Mouse (Mus musculus) yolk sac, embryonic 10.5 days (tissue): Measurements from ENCODE around the gene N6amt1.

ENCODE experiments used
- DNase-seq: peaks from one replicate; pipeline ENCODE4 v3.0.0-alpha.2; 2017; ENCODE audit warnings: low spot score

N6amt1 gene

DNA sequence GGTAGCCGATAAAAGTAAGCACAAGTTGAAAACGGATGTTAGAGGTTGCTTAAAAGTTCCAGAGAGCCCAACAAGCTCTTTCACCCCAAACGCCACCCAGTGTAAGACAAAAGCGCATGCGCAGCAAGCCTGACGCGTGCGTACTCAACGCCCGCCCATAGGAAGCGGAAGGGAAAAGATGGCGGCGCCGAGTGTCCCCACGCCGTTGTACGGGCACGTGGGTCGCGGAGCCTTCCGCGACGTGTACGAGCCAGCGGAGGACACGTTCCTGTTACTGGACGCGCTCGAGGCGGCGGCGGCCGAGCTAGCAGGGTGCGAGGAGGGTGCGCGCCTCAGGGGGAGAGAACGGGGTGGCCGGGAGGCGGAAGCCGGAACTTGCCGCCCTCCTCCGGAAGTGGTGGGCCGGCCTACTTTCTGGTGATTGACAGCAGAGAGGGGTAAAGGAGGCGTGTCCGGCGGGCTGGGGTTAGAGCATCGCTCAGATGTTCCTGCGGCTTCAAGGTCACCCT lies at the start of gene N6amt1:
Gene N6amt1 (plus strand): TSS at position 111 of the 509 bp plus-strand sequence.
- peak; percentile 96 for DNase-seq

- DNase-seq, result no peak
These were observed 48.6 kb upstream of the N6amt1 start for GRCm38 (mm10) chr16:87305251-87306011.

DNA sequence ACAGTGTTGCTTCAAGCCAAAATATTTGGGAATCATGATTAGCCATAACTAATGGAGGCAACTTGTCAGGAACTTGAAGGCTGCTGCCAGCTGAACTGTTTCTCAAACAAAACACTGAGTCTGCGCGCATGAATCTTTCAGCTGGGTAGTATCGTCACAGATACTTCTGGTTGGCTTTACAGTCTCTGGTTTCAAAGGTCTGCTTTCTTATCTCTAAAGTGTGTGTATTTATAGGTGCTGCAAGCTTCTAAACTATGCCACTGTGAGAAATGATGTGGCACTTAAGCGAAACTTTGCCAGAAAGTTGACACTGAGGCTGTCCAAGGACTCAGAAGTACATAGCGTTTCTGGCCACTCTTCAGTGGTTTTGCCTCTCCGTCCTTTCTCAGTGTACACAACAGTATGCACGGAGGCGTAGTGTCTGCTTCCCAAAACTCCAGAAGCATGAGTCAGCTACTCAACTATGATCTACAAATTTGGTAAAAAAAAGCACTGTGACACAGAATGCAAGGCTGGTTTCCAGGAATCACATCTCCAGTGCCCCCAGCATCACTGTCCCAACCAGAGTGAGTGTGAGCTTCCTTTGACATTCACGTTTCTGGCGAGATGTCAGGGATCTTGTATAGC lies 46.8 kb upstream of the N6amt1 start:
- no peak for DNase-seq

DNA sequence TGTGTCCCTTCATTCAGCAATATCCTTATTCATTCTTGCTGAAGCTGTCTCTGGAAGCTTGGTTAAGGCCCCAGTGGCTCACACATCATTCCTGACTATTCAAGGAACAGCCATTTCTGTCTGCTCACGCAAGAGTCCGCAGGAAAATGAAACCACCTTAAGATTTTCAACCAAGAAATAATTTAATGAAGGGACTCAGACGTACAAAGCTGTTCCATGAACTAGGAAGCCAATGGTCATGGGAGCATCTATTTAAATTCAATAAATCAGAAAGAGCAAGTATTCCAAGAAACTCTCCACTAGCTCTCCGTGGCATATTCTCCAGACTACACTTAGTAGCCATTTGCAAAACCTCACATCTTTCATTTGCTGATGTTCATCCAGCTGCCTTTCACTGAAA lies 43.3 kb upstream of the N6amt1 start:
- no peak for DNase-seq

DNA sequence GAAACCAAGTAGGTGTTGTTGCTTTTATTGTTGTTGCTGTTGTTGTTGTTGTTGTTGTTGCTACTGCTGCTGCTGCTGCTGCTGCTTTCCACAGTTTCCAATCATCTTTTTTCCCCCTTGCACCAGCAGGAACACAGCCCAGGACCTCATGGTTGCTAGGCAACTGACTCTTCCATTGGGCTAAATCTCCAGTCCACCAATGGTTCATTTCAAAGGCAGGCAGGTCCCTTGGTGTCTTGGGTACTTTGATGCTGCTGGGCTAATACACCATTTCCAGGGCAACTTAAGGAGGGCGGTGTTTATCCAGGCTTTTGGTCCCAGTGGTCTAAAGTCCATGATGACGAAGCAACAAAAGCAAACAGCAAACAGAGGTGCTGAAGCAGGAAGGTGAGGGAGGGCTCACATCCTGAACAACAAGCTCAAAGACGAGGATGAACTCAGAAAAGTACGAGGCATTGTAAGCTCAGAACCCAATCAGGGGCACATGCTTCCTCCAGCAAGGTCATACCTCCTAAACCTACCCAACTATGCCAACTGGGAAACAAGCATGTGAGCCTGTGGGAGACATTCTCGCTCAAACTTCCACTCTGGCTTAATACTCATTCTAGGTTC lies 35.7 kb upstream of the N6amt1 start:
- DNase-seq, result peak; percentile 71

DNA sequence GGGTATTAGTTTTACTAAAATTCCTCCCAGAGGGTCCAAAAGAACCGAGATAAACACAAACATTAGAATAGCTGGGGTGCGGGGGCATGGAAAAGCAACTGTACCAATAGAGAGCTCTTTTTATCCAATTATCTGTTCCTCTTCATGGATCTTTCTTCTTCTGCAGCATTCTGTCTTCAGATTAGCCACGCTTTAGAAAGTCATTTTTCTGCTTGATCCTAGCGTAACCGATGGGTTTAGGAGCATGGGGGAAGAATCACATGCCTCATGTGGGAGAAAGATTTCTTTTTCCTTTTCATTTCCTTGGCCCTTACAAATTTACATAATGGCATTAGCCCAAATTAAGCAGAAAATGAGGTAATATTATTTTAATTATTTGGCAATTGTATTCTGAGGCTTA lies 35.0 kb upstream of the N6amt1 start:
- no peak for DNase-seq

GRCm38 (mm10) chr16:87319541-87320251 lies 34.3 kb upstream of the N6amt1 start:
- DNase-seq, result no peak

DNA sequence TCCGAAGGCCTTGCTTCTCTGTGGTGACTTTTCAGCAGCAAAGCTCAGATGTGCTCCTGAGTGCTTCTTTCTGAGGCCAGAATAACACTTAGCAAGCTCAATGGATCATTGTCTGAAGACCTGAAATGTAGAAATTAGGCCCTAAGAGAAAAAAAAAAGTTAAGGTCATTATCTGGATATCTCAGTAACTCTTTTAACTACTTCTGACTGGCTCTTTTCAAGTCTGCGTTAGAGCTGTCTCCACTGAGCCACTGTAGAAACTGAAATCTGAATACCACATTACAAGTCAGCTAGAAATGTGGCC lies 33.8 kb upstream of the N6amt1 start:
- DNase-seq, result no peak

DNA sequence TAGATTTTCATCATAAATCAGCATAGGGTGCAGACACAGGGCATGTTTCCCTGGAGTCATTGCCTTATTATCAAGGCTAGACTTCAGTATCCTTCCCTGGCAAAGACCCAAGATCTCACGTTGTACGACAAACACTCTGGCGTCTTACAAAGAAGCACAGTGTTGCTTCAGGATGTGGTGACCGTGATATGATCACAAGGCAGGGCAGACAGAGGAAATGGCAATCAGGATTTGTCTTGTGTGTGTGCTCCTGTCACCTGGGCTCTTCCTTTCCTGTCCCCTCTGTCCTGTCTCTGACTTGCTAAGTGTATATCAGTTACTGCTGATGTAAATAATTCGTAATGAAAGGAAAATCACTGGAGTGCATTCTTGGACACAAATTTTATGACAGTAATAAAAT lies 29.4 kb upstream of the N6amt1 start:
- no peak for DNase-seq

GRCm38 (mm10) chr16:87329986-87330385 lies 24.0 kb upstream of the N6amt1 start:
- DNase-seq, result no peak

GRCm38 (mm10) chr16:87334756-87335155 lies 19.2 kb upstream of the N6amt1 start:
- no peak for DNase-seq

DNA sequence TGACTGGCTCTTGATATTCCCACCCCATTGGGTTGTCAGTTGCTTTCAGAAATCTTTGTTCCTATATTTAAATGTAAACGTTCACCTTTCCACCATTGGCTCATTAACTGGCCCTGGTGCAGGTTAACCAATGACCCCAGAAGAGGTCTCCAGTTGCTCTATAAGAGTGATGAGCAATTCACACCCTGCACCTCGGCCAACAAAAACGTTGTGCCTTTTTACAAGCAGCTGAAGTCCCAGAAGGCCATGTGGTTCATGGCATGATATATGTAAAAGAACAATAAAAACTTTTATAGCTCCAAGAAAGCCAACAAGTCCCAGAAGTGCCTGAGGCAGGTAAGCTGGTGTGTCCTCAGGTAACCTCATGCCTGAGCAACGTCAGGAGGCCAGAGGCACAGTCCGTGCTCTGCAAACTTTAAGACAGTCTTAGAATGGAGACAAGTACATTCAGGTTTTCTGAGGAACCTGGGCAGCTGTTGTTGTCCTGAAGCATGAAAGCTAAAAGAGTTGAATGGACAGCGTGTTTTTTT lies 12.9 kb upstream of the N6amt1 start:
- no peak for DNase-seq

DNA sequence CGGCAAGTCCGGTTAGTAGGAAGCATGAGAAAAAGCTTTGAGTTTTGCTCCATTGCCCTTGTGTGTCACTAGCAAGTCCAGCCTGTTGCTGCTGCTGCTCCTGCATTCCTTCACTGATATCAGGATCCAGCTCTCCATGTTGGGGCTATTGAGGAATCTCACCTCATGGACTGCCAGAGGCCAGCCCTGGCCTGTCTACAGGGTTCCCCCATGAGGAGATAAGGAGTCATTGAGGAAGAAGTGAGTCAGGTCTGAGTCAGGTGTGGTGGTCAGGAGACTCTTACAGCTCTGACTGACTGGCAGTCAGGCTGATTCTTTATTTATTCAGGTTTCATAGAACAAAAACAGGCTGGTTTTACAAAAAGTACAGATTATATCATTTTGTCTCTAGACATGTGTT lies 5.9 kb upstream of the N6amt1 start:
- DNase-seq, result peak; percentile 65

DNA sequence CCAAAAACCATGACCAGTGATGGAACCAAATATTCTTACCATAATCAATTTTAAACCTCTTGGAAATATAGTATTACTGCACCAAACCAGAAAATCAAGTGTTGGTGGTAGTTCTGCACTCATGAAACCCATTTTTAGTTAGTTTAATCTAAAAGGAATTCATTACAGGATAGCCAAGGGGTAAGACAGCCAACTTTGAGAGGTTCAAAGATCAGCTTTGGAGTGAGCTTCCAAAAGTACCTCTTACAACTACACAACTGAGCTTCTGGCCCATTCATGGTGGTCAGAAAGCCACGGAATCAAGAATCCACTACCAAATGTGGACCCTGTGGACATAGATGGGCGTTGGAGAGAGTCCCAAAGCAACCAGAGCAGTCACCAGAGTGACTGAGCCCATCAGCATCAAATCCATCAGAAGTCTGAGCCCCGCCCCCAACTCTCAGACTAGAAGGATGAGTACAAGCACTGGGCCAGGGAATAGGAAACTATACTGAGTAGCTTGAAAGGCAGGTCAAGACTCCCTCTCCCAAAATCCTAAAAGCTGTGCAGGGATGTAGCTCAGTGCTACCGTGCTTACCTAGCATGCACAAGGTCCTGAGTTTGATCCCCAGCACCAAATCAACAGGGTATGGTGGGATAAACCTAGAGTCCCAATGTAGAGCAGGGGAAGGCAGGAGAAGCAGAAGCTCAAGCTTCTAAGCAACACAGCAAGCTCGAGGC lies 2.4 kb upstream of the N6amt1 start:
- no peak for DNase-seq

GRCm38 (mm10) chr16:87353605-87354004 lies 380 bp upstream of the N6amt1 start:
- no peak for DNase-seq

- no peak for DNase-seq
These were observed 763 bp downstream of the N6amt1 start for GRCm38 (mm10) chr16:87354748-87355147.

GRCm38 (mm10) chr16:87360096-87360495 lies 6.1 kb downstream of the N6amt1 start:
- DNase-seq, result no peak

DNA sequence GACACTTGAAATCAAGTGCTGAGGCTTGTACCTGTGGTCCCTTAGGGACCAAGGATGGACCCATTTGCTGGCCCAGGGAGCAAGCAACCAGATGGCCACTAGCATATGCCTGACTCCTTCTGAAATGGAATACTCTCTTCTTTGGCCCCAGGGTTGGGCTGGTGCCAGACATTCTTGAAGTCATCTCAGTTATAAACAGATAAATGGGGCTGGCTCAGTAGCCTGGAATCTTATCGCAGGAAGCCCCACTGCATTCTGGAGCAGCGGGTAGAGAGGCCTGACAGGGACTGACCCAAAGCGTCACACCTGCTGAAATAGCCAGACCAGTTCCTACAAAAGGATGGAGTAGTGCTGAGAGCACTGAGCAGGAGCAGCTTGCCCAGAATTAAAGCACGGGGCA lies 10.2 kb downstream of the N6amt1 start:
- DNase-seq, result peak; percentile 10

GRCm38 (mm10) chr16:87366035-87366434 lies 12.1 kb downstream of the N6amt1 start:
- peak; percentile 59 for DNase-seq

GRCm38 (mm10) chr16:87366445-87366844 lies 12.5 kb downstream of the N6amt1 start:
- DNase-seq, result peak; percentile 41

- DNase-seq, result no peak
These were observed 29.0 kb downstream of the N6amt1 start for GRCm38 (mm10) chr16:87382996-87383395.

GRCm38 (mm10) chr16:87384366-87384765 lies 30.4 kb downstream of the N6amt1 start:
- no peak for DNase-seq
